Mouse (Mus musculus) cerebellum, adult 2 months (tissue): ENCODE data around the gene Zcchc8. TPM values are rescaled to one million over a fixed set of nuclear protein-coding genes. Genes with fewer than 3 reads are reported as not detected.
"Not testable (repeated sequence)": the region's sequence is repeated elsewhere in the genome, so short reads cannot be mapped to it uniquely, and the experiment has no call there.

Experiments used
- DNase-seq, 2 experiments: peaks; one replicate each; pipeline ENCODE4 v3.0.0; 2021
- H3K27ac ChIP-seq: fragments of 200-500 bp; 2 replicates; pipeline ENCODE4 v1.5.1; 2012; ENCODE audit warnings: low read length, control low read depth, inconsistent platforms; ENCODE audit not compliant: insufficient read depth
- H3K27me3 ChIP-seq: fragments of 200-500 bp; 2 replicates; pipeline ENCODE4 v1.6.1; 2012; ENCODE audit warnings: inconsistent platforms, mild to moderate bottlenecking, low read length, moderate library complexity; ENCODE audit not compliant: control insufficient read depth, insufficient read depth
- H3K4me1 ChIP-seq: fragments of 200-500 bp; 2 replicates; pipeline ENCODE4 v1.6.1; 2011; ENCODE audit warnings: low read length; ENCODE audit not compliant: control insufficient read depth, insufficient read depth
- H3K4me3 ChIP-seq: fragments of 200-500 bp; replicated peaks from 2 replicates; pipeline ENCODE3; 2011; ENCODE audit warnings: mild to moderate bottlenecking, low read depth, low read length, control low read depth; ENCODE audit not compliant: insufficient read depth
- CTCF ChIP-seq: fragments of 200-500 bp; IDR thresholded peaks from 2 replicates; pipeline ENCODE4 v1.5.1; 2011; ENCODE audit warnings: low read depth, mild to moderate bottlenecking, control low read depth, low read length, moderate library complexity, borderline replicate concordance; ENCODE audit not compliant: insufficient read depth
- POLR2A ChIP-seq: fragments of 200-500 bp; IDR thresholded peaks from 2 replicates; pipeline ENCODE4 v1.6.1; 2011; ENCODE audit warnings: low read length, control low read depth, borderline replicate concordance; ENCODE audit not compliant: insufficient read depth
- WGBS: fragments of 180-500 bp; shearing (Covaris S2); methylation state at CpG from one replicate; pipeline ENCODE4 v1.1.7; 2018; 5-methylcytosine and 5-hydroxymethylcytosine counted together
- polyA plus RNA-seq: library from polyadenylated mRNA; depleted of rRNA; stranded (reverse); fragments of >200 nt; gene quantifications from 2 replicates; pipeline ENCODE4 v1.2.3, GENCODE M21; 2012

Gene Zcchc8
- polyA plus RNA-seq, 1 experiment: 63.5 TPM

- WGBS: 72% methylated on average over 2 of the region's 2 CpGs
- no peak for TF ChIP-seq POLR2A
- no peak for TF ChIP-seq CTCF
- Histone ChIP-seq H3K27me3 (no peaks in the 10 kb centered on the region), H3K4me3 (no peak overlapping the region), H3K4me1 (no peaks in the 10 kb centered on the region; the same call in 1 of the 2 replicates), H3K27ac (no peak overlapping the region)
- DNase-seq: no peak
Measured at GRCm38 (mm10) chr5:123744358-123744757, 23.5 kb upstream of the Zcchc8 start.

- no peaks in the 10 kb centered on the region for H3K4me1 ChIP-seq
Measured at GRCm38 (mm10) chr5:123730981-123731380, 10.1 kb upstream of the Zcchc8 start.

GRCm38 (mm10) chr5:123723816-123724215 lies 2.9 kb upstream of the Zcchc8 start:
- DNase-seq, H3K4me1 ChIP-seq, H3K4me3 ChIP-seq, H3K27me3 ChIP-seq, H3K27ac ChIP-seq: not testable (repeated sequence)
- 88% methylated on average over 7 of the region's 7 CpGs for WGBS

More at GRCm38 (mm10) chr5:123730981-123731380, 10.1 kb upstream of the Zcchc8 start:
- Histone ChIP-seq H3K4me3 (no peak overlapping the region), H3K27ac (no peak overlapping the region), H3K27me3 (no peaks in the 10 kb centered on the region)
- 87% methylated on average over 2 of the region's 2 CpGs for WGBS
- TF ChIP-seq POLR2A (no peak), CTCF (no peak)
- DNase-seq: no peak

- DNase-seq: no peak
- Histone ChIP-seq H3K27ac (no peak overlapping the region), H3K4me1 (no peaks in the 10 kb centered on the region), H3K27me3 (no peaks in the 10 kb centered on the region), H3K4me3 (no peak overlapping the region)
- 85% methylated on average over 4 of the region's 4 CpGs for WGBS
- no peak for TF ChIP-seq POLR2A
- TF ChIP-seq CTCF: no peak
Measured at GRCm38 (mm10) chr5:123714622-123715021, 6.3 kb downstream of the Zcchc8 start.

GRCm38 (mm10) chr5:123713782-123714181 lies 7.1 kb downstream of the Zcchc8 start:
- Histone ChIP-seq H3K27me3 (no peaks in the 10 kb centered on the region), H3K27ac (no peak overlapping the region), H3K4me3 (no peak overlapping the region), H3K4me1 (no peaks in the 10 kb centered on the region)
- DNase-seq: no peak
- no peak for TF ChIP-seq CTCF
- TF ChIP-seq POLR2A: no peak
- WGBS: 94% methylated on average over 6 of the region's 6 CpGs

DNA sequence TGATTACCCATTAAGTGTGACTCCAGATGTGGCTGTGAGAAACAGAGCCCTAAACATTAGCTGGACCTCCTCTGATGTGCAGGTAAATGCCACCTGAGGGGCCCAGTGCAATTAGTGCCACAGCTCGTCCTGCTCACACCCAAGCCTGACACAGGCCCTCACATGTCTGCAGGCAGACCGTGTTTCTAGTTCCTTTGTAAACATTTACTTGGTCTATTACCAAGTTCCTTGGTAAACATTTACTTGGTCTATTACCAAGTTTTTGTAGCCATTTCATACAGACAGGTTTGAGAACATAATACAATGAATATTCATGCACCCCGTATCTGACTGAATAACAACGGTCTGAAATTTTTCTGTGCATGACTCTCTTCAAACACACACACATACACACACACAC lies 11.3 kb downstream of the Zcchc8 start:
- 90% methylated on average over 4 of the region's 4 CpGs for WGBS
- Histone ChIP-seq H3K27ac (no peak overlapping the region), H3K4me3 (no peak overlapping the region), H3K4me1 (no peaks in the 10 kb centered on the region), H3K27me3 (no peaks in the 10 kb centered on the region)
- no peak for DNase-seq
- no peak for TF ChIP-seq POLR2A
- TF ChIP-seq CTCF: no peak

DNA sequence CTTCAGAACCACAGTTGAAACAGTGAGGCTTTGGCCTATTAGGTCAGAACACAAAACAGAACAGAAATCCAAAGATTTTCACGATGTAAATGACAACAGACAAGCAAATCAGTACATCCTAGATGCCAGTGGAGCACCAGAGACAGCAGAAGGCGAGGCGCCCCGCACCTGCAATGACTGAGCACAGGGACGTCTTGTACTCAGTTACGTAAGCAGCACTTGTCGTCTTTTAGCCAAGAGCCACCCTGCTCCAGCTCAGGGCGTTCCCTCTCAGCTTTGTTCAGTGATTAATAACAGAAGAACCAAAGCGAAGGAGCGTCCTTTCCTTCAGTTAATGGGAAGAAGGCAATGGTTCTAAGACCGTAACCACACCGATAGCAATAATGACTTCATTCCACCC lies 12.3 kb downstream of the Zcchc8 start:
- Histone ChIP-seq H3K27ac (no peak overlapping the region), H3K4me1 (no peaks in the 10 kb centered on the region), H3K4me3 (no peak overlapping the region), H3K27me3 (no peaks in the 10 kb centered on the region)
- DNase-seq: no peak
- TF ChIP-seq POLR2A (no peak), CTCF (no peak)
- WGBS: 92% methylated on average over 12 of the region's 12 CpGs

DNA sequence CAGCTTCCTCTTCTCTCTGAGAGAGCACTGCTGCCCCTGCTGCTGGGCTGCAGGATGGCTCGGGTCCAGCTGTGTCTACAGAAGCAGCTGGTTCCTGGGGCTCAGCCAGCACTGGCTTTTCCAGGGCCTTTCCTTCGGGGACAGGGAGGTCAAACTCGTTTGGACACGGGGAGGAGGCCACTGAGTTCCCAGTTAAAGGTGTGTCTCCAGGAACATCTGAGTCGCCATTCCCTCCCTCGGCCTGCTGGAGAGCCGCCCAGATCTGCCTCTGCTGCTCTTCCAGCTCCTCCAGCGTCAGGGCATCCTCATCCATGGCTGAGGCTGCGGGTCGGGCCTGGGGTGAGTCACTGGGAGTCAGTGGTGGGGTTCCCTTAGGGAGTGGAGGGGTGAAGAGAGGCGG lies 20.3 kb downstream of the Zcchc8 start:
- TF ChIP-seq POLR2A: no peak
- no peak for TF ChIP-seq CTCF
- no peak overlapping the region for H3K27ac ChIP-seq
- H3K27me3 ChIP-seq: no peaks in the 10 kb centered on the region

DNA sequence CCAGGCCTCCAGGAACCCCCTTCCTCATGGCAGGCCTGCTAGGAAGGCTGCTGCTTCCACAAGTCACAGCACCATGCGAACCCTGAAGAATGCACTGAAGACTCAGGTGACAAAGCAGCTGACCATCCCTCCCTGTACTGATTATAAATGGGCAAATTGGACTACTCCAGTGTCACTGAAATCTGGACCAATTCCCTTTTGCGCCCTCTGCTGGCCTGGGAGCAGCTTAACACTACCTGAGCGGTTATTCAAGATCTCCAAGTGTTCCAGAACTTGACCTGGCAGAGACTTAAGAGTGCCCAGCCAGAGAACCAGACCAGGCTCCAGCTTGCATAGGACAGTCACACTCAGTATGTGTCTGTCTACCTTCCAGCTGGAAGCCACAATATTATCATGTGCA lies 21.7 kb downstream of the Zcchc8 start:
- DNase-seq: peak; percentile 84 to 87
- no peak overlapping the region for H3K4me3 ChIP-seq
- no peaks in the 10 kb centered on the region for H3K27me3 ChIP-seq
- TF ChIP-seq POLR2A (no peak), CTCF (peak; percentile 91)
- WGBS: 16% methylated on average over 3 of the region's 3 CpGs
- no peak overlapping the region for H3K27ac ChIP-seq
- H3K4me1 ChIP-seq: no peaks in the 10 kb centered on the region

More for the DNA sequence above, 20.3 kb downstream of the Zcchc8 start:
- DNase-seq: peak; percentile 41 to 45
- 16% methylated on average over 11 of the region's 11 CpGs for WGBS
- Histone ChIP-seq H3K4me3 (no peak overlapping the region), H3K4me1 (no peaks in the 10 kb centered on the region)
